Comparison of ENCODE assay signal across 13 mouse cellular contexts in the genomic region with DNA sequence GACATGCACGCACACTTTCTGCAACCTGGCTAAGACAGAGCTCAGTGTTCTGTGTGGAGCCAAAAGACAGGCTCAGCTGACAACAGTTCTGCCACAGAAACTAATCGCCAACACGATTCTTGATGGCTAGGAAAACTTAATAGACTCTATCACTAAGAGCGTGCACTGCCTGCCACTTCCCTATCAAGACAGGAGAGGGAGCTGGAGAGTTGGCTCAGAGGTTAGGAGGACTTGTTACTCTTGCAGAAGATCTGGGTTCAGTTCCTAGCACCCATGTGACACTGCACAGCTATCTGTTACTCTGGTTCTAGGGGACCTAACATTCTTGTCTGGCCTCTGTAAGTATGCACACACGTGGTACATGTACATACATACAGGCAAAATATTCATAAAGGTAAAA. TPM values are rescaled to one million over a fixed set of nuclear protein-coding genes. Genes with fewer than 3 reads are reported as not detected.
DNase-seq lines count a peak whose midpoint lies in the region; ATAC-seq and TF ChIP-seq lines count a peak whose summit lies in the region.
"Had no signal": no experiment of that assay in that cellular context is flagged by ENCODE, and none has a peak within 500 bp of the region (broad histone marks: within the 10 kb centered on the region; RNA-seq: fewer than 3 reads in every experiment).

No protein-coding gene starts in this region.

- TF ChIP-seq EP300 in liver, embryonic 14.5 days (IDR thresholded peaks at IDR 0.05; ENCODE audit: low read depth), result no peak

- H3K27me3 ChIP-seq in intestine, postnatal 0 days (replicated peaks; ENCODE audit: control insufficient read depth, insufficient read depth, low read length), result no peaks in the 10 kb centered on the region
- no peaks in the 10 kb centered on the region for H3K27me3 ChIP-seq in intestine, embryonic 15.5 days (replicated peaks)
- no peaks in the 10 kb centered on the region for H3K27me3 ChIP-seq in Patski
- no peaks in the 10 kb centered on the region for H3K27me3 ChIP-seq in liver, embryonic 14.5 days (ENCODE audit: control insufficient read depth, insufficient read depth, low read length)
- H3K27me3 ChIP-seq: megakaryocyte, embryonic 14.5 days had no signal

- no peak for ATAC-seq in intestine, postnatal 0 days
- no peak for ATAC-seq in intestine, embryonic 15.5 days
- ATAC-seq in Patski, result no peak
- ATAC-seq in liver, embryonic 14.5 days (ENCODE audit: insufficient read depth), result no peak
- ATAC-seq: forebrain, embryonic 16.5 days had no signal

- H3K4me2 ChIP-seq in intestine, postnatal 0 days (replicated peaks; ENCODE audit: low read depth), result no peak overlapping the region
- no peak overlapping the region for H3K4me2 ChIP-seq in intestine, embryonic 15.5 days (replicated peaks)
- no peak overlapping the region for H3K4me2 ChIP-seq in liver, embryonic 14.5 days (ENCODE audit: low read depth)

- TF ChIP-seq CTCF in intestine, postnatal 0 days (IDR thresholded peaks at IDR 0.05; ENCODE audit: low read depth), result peak; percentile 74
- TF ChIP-seq CTCF in Patski (IDR thresholded peaks at IDR 0.05), result peak; percentile 54
- TF ChIP-seq CTCF in liver, embryonic 14.5 days (IDR thresholded peaks at IDR 0.05; ENCODE audit: low read depth), result peak; percentile 76

- no peaks in the 10 kb centered on the region for H3K4me1 ChIP-seq in intestine, postnatal 0 days (replicated peaks; ENCODE audit: control insufficient read depth, insufficient read depth, low read length)
- no peaks in the 10 kb centered on the region for H3K4me1 ChIP-seq in intestine, embryonic 15.5 days (replicated peaks)
- H3K4me1 ChIP-seq in liver, embryonic 14.5 days (replicated peaks; ENCODE audit: control insufficient read depth in 2 of 2, insufficient read depth in 2 of 2, low read length in 1 of 2), result peaks cover 1 to 3% of the 10 kb centered on the region in 2 experiments; a peak in 3 of 4 replicates

- no peak overlapping the region for H3K9ac ChIP-seq in intestine, postnatal 0 days (ENCODE audit: low read depth, low read length)
- H3K9ac ChIP-seq in intestine, embryonic 15.5 days, result no peak overlapping the region
- no peak overlapping the region for H3K9ac ChIP-seq in liver, embryonic 14.5 days (replicated peaks)

- no peak overlapping the region for H3K4me3 ChIP-seq in intestine, postnatal 0 days (ENCODE audit: low read depth, low read length)
- H3K4me3 ChIP-seq in intestine, embryonic 15.5 days (replicated peaks), result no peak overlapping the region
- no peak overlapping the region for H3K4me3 ChIP-seq in liver, embryonic 14.5 days (ENCODE audit: insufficient read depth in 1 of 2, low read depth in 2 of 2, low read length in 2 of 2)
- H3K4me3 ChIP-seq: megakaryocyte, embryonic 14.5 days had no signal

- 79% methylated on average over 5 of the region's 5 CpGs for WGBS in intestine, postnatal 0 days
- WGBS in intestine, embryonic 15.5 days, result 83% methylated on average over 5 of the region's 5 CpGs
- 58% methylated on average over 5 of the region's 5 CpGs for WGBS in liver, embryonic 14.5 days (ENCODE audit: insufficient replicate concordance)

- no peaks in the 10 kb centered on the region for H3K9me3 ChIP-seq in intestine, postnatal 0 days (ENCODE audit: control insufficient read depth)
- H3K9me3 ChIP-seq in intestine, embryonic 15.5 days, result no peaks in the 10 kb centered on the region
- H3K9me3 ChIP-seq in liver, embryonic 14.5 days (ENCODE audit: control insufficient read depth, low read length), result no peaks in the 10 kb centered on the region
- H3K9me3 ChIP-seq: megakaryocyte, embryonic 14.5 days had no signal

- in situ Hi-C loops in Patski (cut with MboI; ENCODE audit: low pct_unique_long_range_greater_than_20kb), result no loop called here

- POLR2A ChIA-PET in Patski (lab: Charles Lee), result no interaction called here

- no peak overlapping the region for H3K27ac ChIP-seq in intestine, postnatal 0 days (ENCODE audit: low read depth, low read length)
- no peak overlapping the region for H3K27ac ChIP-seq in intestine, embryonic 15.5 days
- H3K27ac ChIP-seq in liver, embryonic 14.5 days, result no peak overlapping the region

- peaks cover 73% of the 10 kb centered on the region for H3K36me3 ChIP-seq in intestine, postnatal 0 days (ENCODE audit: control insufficient read depth, insufficient read depth)
- peaks cover 21% of the 10 kb centered on the region for H3K36me3 ChIP-seq in intestine, embryonic 15.5 days
- peaks cover 4% of the 10 kb centered on the region for H3K36me3 ChIP-seq in liver, embryonic 14.5 days (replicated peaks; ENCODE audit: control insufficient read depth, insufficient read depth, low read depth)

- peak; percentile 72 for DNase-seq in 416B (ENCODE audit: low read depth)
- DNase-seq in Patski (ENCODE audit: low read depth, low spot score), result no peak
- no peak for DNase-seq in liver, embryonic 14.5 days (ENCODE audit: low read depth in 3 of 3, low spot score in 3 of 3)
- no peak for DNase-seq in gastrocnemius, adult 8-10 months (ENCODE audit: low spot score in 2 of 2)
- DNase-seq in spleen, postnatal 4 days (ENCODE audit: low spot score in 2 of 2), result no peak
- no peak for DNase-seq in cerebellum, postnatal 36 days
- DNase-seq: adrenal gland, adult 8-10 months; right cerebral cortex, postnatal 4 days had no signal

- CTCF ChIA-PET in Patski (lab: Charles Lee), result interaction anchor here (1.2 to 1.5 kb wide), 3 partner anchors 13 to 23 kb away, joined by 3 to 4 read pairs (median 4); no protein-coding TSS in a partner anchor

RNA-seq across cellular contexts. Expression of gene Prpsap2, which starts 10.3 kb away (rescaled TPM):
- 15.1 and 16.8 TPM in 2 replicates for polyA plus RNA-seq in intestine, postnatal 0 days (2015; fragmentation: Nextera tagmentation; extraction: Ambion mirVana)
- 27.1 and 27.5 TPM in 2 replicates for polyA plus RNA-seq in intestine, embryonic 15.5 days (2015; fragmentation: Nextera tagmentation; extraction: Ambion mirVana)
- 32.7 TPM for polyA plus RNA-seq in Patski (2021)
- 5.5 and 6.9 TPM in 2 replicates for polyA plus RNA-seq in liver, embryonic 14.5 days (2012; rRNA removed)
- 6.1 TPM in 2 replicates for polyA plus RNA-seq in liver, embryonic 14.5 days (2014; fragmentation: Nextera tagmentation; extraction: Ambion mirVana)
- 1 to 10 TPM; 4.9 to 7.0 (median 5.4) TPM for total RNA-seq in gastrocnemius, adult 8-10 months (2022)

RNA-seq across cellular contexts. Expression of gene Slc5a10, which starts 31.0 kb away (rescaled TPM):
- 0.08 and 0.13 TPM in 2 replicates for polyA plus RNA-seq in intestine, postnatal 0 days (2015; fragmentation: Nextera tagmentation; extraction: Ambion mirVana)
- 0.13 TPM in 1 of 2 replicates, not detected in the other for polyA plus RNA-seq in intestine, embryonic 15.5 days (2015; fragmentation: Nextera tagmentation; extraction: Ambion mirVana)
- polyA plus RNA-seq in Patski (2021), result not detected
- not detected in 2 replicates for polyA plus RNA-seq in liver, embryonic 14.5 days (2012; rRNA removed)
- polyA plus RNA-seq in liver, embryonic 14.5 days (2014; fragmentation: Nextera tagmentation; extraction: Ambion mirVana), result not detected in 2 replicates
- total RNA-seq in gastrocnemius, adult 8-10 months (2022), result not detected
- polyA plus RNA-seq: forebrain, embryonic 16.5 days; intestine, embryonic 14.5 days had no signal
